Mouse (Mus musculus): ENCODE measurements around the gene D7Ertd443e. TPM values are rescaled to one million over a fixed set of nuclear protein-coding genes. Genes with fewer than 3 reads are reported as not detected.

The D7Ertd443e gene
- total and polyA plus RNA-seq, 3 experiments = not detected

- H3K9me3 ChIP-seq (replicated peaks; ENCODE audit: low read length) = peaks cover 84% of the 10 kb centered on the region
- TF ChIP-seq BHLHE40 (IDR thresholded peaks at IDR 0.05; ENCODE audit: low read depth, low read length) (no peak), E2F4 (IDR thresholded peaks at IDR 0.05; ENCODE audit: insufficient replicate concordance, low read depth, low read length) (no peak), ZMIZ1 (IDR thresholded peaks at IDR 0.05; ENCODE audit: low read depth, low read length) (no peak), MYC (IDR thresholded peaks at IDR 0.05; ENCODE audit: low read depth, low read length) (no peak), MEF2A (IDR thresholded peaks at IDR 0.05; ENCODE audit: borderline replicate concordance, low read depth, low read length) (no peak), CHD1 (IDR thresholded peaks at IDR 0.05; ENCODE audit: low read depth, low read length) (no peak), KAT2A (IDR thresholded peaks at IDR 0.05; ENCODE audit: insufficient replicate concordance, low read length) (no peak), CTCF (conservative IDR thresholded peaks at IDR 0.05 in 1 of 2, IDR thresholded peaks at IDR 0.05 in 1 of 2; ENCODE audit: low read depth in 2 of 2, low read length in 2 of 2) (no peak), ZKSCAN1 (IDR thresholded peaks at IDR 0.05; ENCODE audit: borderline replicate concordance, low read depth, low read length) (no peak), GABPA (IDR thresholded peaks at IDR 0.05; ENCODE audit: insufficient replicate concordance, low read depth, low read length) (no peak), MAZ (IDR thresholded peaks at IDR 0.05; ENCODE audit: low read depth, low read length) (no peak), PAX5 (IDR thresholded peaks at IDR 0.05; ENCODE audit: low read length) (no peak), RAD21 (IDR thresholded peaks at IDR 0.05; ENCODE audit: low read depth, low read length) (no peak)
- no peak overlapping the region for H3K4me3 ChIP-seq (replicated peaks in 1 of 3; ENCODE audit: low read depth in 2 of 3, low read length in 2 of 3, poor library complexity in 1 of 3)
- in situ Hi-C loops (cut with MboI; ENCODE audit: low pct_ligation_motif_present, low pct_unique_long_range_greater_than_20kb, low sequenced_read_pairs) (no loop called here), dilution Hi-C loops (cut with MboI; ENCODE audit: extremely low pct_ligation_motif_present, extremely low pct_unique_long_range_greater_than_20kb, low sequenced_read_pairs) (no loop called here)
- no peak overlapping the region for H3K4me2 ChIP-seq (ENCODE audit: insufficient read depth, low read depth, poor library complexity, severe bottlenecking)
- no peak overlapping the region for H3K27ac ChIP-seq (ENCODE audit: insufficient read depth, low read depth)
- no peaks in the 10 kb centered on the region for H3K79me2 ChIP-seq (replicated peaks; ENCODE audit: control insufficient read depth, extremely low read depth, insufficient read depth, poor library complexity, severe bottlenecking)
- H3K9ac ChIP-seq (ENCODE audit: insufficient read depth, low read depth) = no peak overlapping the region
- H3K4me1 ChIP-seq (ENCODE audit: control insufficient read depth in 1 of 2, insufficient read depth in 2 of 2) = no peaks in the 10 kb centered on the region
- no peaks in the 10 kb centered on the region for H3K36me3 ChIP-seq (replicated peaks in 1 of 2; ENCODE audit: control insufficient read depth in 1 of 2, insufficient read depth in 1 of 2, low read length in 1 of 2)
- H3K27me3 ChIP-seq (replicated peaks) = no peaks in the 10 kb centered on the region
- DNase-seq (ENCODE audit: extremely low read depth) = no peak
Measured at GRCm38 (mm10) chr7:134292750-134293149, 92.7 kb downstream of the D7Ertd443e start.

- DNase-seq (ENCODE audit: extremely low read depth) = no peak
- H3K27ac ChIP-seq (ENCODE audit: insufficient read depth, low read depth) = no peak overlapping the region
- no peaks in the 10 kb centered on the region for H3K36me3 ChIP-seq (replicated peaks in 1 of 2; ENCODE audit: control insufficient read depth in 1 of 2, insufficient read depth in 1 of 2, low read length in 1 of 2)
- H3K4me1 ChIP-seq (ENCODE audit: control insufficient read depth in 1 of 2, insufficient read depth in 2 of 2) = no peaks in the 10 kb centered on the region
- TF ChIP-seq POLR2AphosphoS2 (IDR thresholded peaks at IDR 0.05; ENCODE audit: low read depth, low read length) (no peak), PAX5 (IDR thresholded peaks at IDR 0.05; ENCODE audit: low read length) (no peak), ZC3H11A (IDR thresholded peaks at IDR 0.05; ENCODE audit: low read depth, low read length) (no peak), ZNF384 (IDR thresholded peaks at IDR 0.05; ENCODE audit: low read depth, low read length) (no peak), RCOR1 (conservative IDR thresholded peaks at IDR 0.05; ENCODE audit: low read depth, low read length) (no peak), MXI1 (IDR thresholded peaks at IDR 0.05; ENCODE audit: low read depth, low read length) (no peak), USF2 (conservative IDR thresholded peaks at IDR 0.05; ENCODE audit: low read depth, low read length) (no peak), E2F4 (IDR thresholded peaks at IDR 0.05; ENCODE audit: insufficient replicate concordance, low read depth, low read length) (no peak), UBTF (IDR thresholded peaks at IDR 0.05; ENCODE audit: low read depth, low read length) (no peak), MEF2A (IDR thresholded peaks at IDR 0.05; ENCODE audit: borderline replicate concordance, low read depth, low read length) (no peak)
- no peaks in the 10 kb centered on the region for H3K79me2 ChIP-seq (replicated peaks; ENCODE audit: control insufficient read depth, extremely low read depth, insufficient read depth, poor library complexity, severe bottlenecking)
- dilution Hi-C loops (cut with MboI; ENCODE audit: extremely low pct_ligation_motif_present, extremely low pct_unique_long_range_greater_than_20kb, low sequenced_read_pairs) = no loop called here
- in situ Hi-C loops (cut with MboI; ENCODE audit: low pct_ligation_motif_present, low pct_unique_long_range_greater_than_20kb, low sequenced_read_pairs) = no loop called here
- no peak overlapping the region for H3K4me3 ChIP-seq (replicated peaks in 1 of 3; ENCODE audit: low read depth in 2 of 3, low read length in 2 of 3, poor library complexity in 1 of 3)
- peaks cover 76% of the 10 kb centered on the region for H3K9me3 ChIP-seq (replicated peaks; ENCODE audit: low read length)
- no peaks in the 10 kb centered on the region for H3K27me3 ChIP-seq (replicated peaks)
- H3K9ac ChIP-seq (ENCODE audit: insufficient read depth, low read depth) = no peak overlapping the region
- no peak overlapping the region for H3K4me2 ChIP-seq (ENCODE audit: insufficient read depth, low read depth, poor library complexity, severe bottlenecking)
Measured at GRCm38 (mm10) chr7:134289611-134290301, 95.7 kb downstream of the D7Ertd443e start.

Data from CH12.LX (cell line).